Mouse (Mus musculus): ENCODE data around the gene Gm13277. TPM values are rescaled to one million over a fixed set of nuclear protein-coding genes. Genes with fewer than 3 reads are reported as not detected.
"Not testable (repeated sequence)": the region's sequence is repeated elsewhere in the genome, so short reads cannot be mapped to it uniquely, and the experiment has no call there.

Gm13277 gene
- polyA plus RNA-seq, 1 experiment from 2014 or later = not detected

GRCm38 (mm10) chr4:88760431-88760830, 28.0 kb upstream of the Gm13277 start:
- H3K4me1 ChIP-seq (replicated peaks); DNase-seq; H3K36me3 ChIP-seq; H3K9me3 ChIP-seq (replicated peaks); H3K27me3 ChIP-seq; ATAC-seq (ENCODE audit: low read depth): not testable (repeated sequence)
- H3K4me3 ChIP-seq (replicated peaks) = peak overlapping the region; percentile 43
- WGBS (ENCODE audit: insufficient replicate concordance) = under 1% methylated on average over 26 of the region's 28 CpGs
- peak overlapping the region; percentile 59 for H3K4me2 ChIP-seq
- H3K27ac ChIP-seq = peak overlapping the region; percentile 23; the same call in 1 of the 2 replicates
- 0 out of 2 replicates have a peak overlapping the region, but pooled peaks have one; percentile 17 for H3K9ac ChIP-seq

DNA sequence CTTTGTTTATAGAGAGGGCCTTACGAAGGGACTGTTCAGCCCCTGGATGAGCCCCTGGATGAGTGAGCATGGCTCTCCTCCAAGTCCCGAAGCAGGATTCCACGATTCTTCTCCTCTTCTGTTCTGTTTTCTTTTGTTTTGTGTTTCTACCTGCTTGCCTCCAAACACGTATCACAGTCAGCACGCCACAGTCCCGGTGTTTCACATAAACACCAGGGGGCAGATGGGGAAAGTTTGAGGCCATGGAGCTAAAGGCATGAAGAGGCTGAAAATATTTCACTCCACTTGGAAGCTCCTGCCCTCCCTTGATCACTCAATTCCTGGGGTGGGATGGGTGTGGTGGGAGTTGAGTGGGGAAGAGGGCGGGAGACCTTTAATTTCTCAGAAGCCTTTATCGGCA, 26.7 kb upstream of the Gm13277 start:
- not testable (repeated sequence) for DNase-seq; H3K4me1 ChIP-seq (replicated peaks); H3K27ac ChIP-seq; H3K4me2 ChIP-seq; H3K27me3 ChIP-seq; H3K36me3 ChIP-seq; H3K9me3 ChIP-seq (replicated peaks); ATAC-seq (ENCODE audit: low read depth); H3K9ac ChIP-seq; H3K4me3 ChIP-seq (replicated peaks)
- 57% methylated on average over 6 of the region's 8 CpGs for WGBS (ENCODE audit: insufficient replicate concordance)

DNA sequence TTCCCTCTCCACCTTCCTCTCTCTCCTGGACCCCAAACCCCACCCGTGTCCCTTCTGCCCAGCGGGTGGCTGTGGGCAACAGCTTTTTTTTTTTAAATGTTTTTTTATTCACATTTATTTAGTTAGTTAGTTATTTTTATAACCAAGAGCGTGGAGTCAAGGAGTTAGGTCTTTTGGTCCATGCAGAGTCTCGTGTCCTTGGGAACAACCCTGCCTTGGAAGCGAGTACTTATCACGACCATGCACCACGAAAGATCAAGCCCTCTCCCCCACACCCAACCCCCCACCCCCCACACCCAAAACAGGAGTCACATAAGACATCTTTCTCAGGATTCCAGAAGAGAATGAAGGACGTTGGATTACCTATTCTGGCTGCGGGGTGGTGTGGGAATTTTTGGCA, 26.1 kb upstream of the Gm13277 start:
- H3K36me3 ChIP-seq; H3K27ac ChIP-seq; H3K4me3 ChIP-seq (replicated peaks); H3K9me3 ChIP-seq (replicated peaks); DNase-seq; H3K4me1 ChIP-seq (replicated peaks); ATAC-seq (ENCODE audit: low read depth); H3K27me3 ChIP-seq; H3K9ac ChIP-seq: not testable (repeated sequence)
- 29% methylated on average over 9 of the region's 9 CpGs for WGBS (ENCODE audit: insufficient replicate concordance)
- peak overlapping the region; percentile 53; the same call in 1 of the 2 replicates for H3K4me2 ChIP-seq

GRCm38 (mm10) chr4:88763384-88764018, 24.9 kb upstream of the Gm13277 start:
- Histone ChIP-seq H3K4me2 (peak overlapping the region; percentile 64), H3K4me3 (replicated peaks) (peak overlapping the region; percentile 50), H3K9ac (peak overlapping the region; percentile 52)
- ATAC-seq (ENCODE audit: low read depth); DNase-seq; H3K4me1 ChIP-seq (replicated peaks); H3K9me3 ChIP-seq (replicated peaks); H3K27me3 ChIP-seq; H3K36me3 ChIP-seq; H3K27ac ChIP-seq: not testable (repeated sequence)
- 2% methylated on average over 41 of the region's 42 CpGs for WGBS (ENCODE audit: insufficient replicate concordance)

DNA sequence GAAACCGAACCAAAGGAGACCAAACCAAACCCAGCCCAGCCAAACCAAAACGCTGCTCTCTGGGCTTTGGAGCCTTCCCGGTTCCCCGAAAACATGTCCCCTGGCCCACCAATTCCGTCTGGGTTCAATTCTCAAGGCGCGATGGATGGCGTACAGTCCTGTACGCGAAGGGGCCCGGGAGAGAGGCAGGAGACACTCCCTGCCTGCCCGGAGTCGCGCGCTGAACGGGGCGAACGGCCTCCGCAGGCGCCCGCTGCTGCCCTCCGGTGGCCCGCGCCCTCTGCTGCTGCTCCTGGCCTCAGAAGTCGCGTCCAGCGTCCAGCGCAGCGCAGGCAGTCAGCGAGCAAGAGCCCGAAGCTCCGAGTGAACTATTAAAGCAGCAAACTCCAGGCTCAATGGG, 14.9 kb upstream of the Gm13277 start, which contains the start of gene Gm13290:
Gm13290 (plus strand) TSS at position 301 of the 400 bp plus-strand sequence.
- H3K4me2 ChIP-seq; H3K9me3 ChIP-seq (replicated peaks); DNase-seq; H3K36me3 ChIP-seq; H3K27ac ChIP-seq; H3K4me3 ChIP-seq (replicated peaks); H3K27me3 ChIP-seq; H3K4me1 ChIP-seq (replicated peaks); ATAC-seq (ENCODE audit: low read depth); H3K9ac ChIP-seq: not testable (repeated sequence)
- WGBS (ENCODE audit: insufficient replicate concordance) = no CpG with 5 or more reads among the region's 32 CpGs

DNA sequence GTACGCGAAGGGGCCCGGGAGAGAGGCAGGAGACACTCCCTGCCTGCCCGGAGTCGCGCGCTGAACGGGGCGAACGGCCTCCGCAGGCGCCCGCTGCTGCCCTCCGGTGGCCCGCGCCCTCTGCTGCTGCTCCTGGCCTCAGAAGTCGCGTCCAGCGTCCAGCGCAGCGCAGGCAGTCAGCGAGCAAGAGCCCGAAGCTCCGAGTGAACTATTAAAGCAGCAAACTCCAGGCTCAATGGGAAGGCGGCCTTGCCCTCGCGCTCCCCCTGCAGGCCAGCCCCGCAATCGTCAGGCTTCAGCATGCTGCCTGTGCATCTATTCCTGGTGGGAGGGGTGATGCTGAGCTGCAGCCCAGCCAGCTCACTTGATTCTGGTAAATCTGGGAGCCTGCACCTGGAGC, 11.8 kb upstream of the Gm13277 start, which contains the start of gene Gm13289:
Gm13289 (plus strand) TSS at position 301 of the 400 bp plus-strand sequence.
- DNase-seq; H3K27me3 ChIP-seq; H3K9me3 ChIP-seq (replicated peaks); H3K36me3 ChIP-seq; H3K9ac ChIP-seq; ATAC-seq (ENCODE audit: low read depth); H3K4me1 ChIP-seq (replicated peaks); H3K4me2 ChIP-seq; H3K27ac ChIP-seq; H3K4me3 ChIP-seq (replicated peaks): not testable (repeated sequence)
- whole genome bisulfite sequencing (ENCODE audit: insufficient replicate concordance) = no CpG with 5 or more reads among the region's 29 CpGs

- not testable (repeated sequence) for DNase-seq; H3K9me3 ChIP-seq (replicated peaks)
Observed at GRCm38 (mm10) chr4:88779550-88779949, 8.9 kb upstream of the Gm13277 start, which contains the start of gene Gm13272. Gene Gm13272 (plus strand): TSS chr4:88779850.

DNA sequence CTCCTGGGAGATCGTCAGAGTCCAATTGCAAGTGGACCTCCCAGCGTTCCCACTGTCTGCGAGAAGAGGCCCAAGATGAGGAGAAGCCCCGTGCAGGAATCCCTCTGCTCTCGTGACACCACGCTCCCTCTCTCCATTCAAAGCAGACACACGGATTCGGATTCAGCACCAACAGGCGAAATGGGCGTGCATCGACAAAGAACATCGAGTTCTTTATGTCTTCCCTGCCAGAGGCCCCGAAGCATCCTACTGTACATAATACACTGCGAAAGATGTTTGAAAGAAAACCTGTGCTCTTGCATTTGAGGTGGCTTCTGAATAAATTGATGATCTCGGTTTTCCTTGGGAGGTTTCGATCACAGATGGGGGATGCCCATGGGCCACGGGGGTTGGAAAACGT, 8.1 kb upstream of the Gm13277 start:
- ATAC-seq (ENCODE audit: low read depth); H3K9me3 ChIP-seq (replicated peaks); H3K36me3 ChIP-seq; H3K4me2 ChIP-seq; H3K4me1 ChIP-seq (replicated peaks); H3K27me3 ChIP-seq; H3K27ac ChIP-seq; H3K9ac ChIP-seq; H3K4me3 ChIP-seq (replicated peaks); DNase-seq: not testable (repeated sequence)
- 38% methylated on average over 16 of the region's 18 CpGs for WGBS (ENCODE audit: insufficient replicate concordance)

More at GRCm38 (mm10) chr4:88779550-88779949, 8.9 kb upstream of the Gm13277 start, which contains the start of gene Gm13272:
- H3K9ac ChIP-seq; H3K36me3 ChIP-seq; H3K27me3 ChIP-seq; H3K4me3 ChIP-seq (replicated peaks); H3K4me1 ChIP-seq (replicated peaks); H3K4me2 ChIP-seq; ATAC-seq (ENCODE audit: low read depth); H3K27ac ChIP-seq: not testable (repeated sequence)
- WGBS (ENCODE audit: insufficient replicate concordance) = no CpG with 5 or more reads among the region's 29 CpGs

DNA sequence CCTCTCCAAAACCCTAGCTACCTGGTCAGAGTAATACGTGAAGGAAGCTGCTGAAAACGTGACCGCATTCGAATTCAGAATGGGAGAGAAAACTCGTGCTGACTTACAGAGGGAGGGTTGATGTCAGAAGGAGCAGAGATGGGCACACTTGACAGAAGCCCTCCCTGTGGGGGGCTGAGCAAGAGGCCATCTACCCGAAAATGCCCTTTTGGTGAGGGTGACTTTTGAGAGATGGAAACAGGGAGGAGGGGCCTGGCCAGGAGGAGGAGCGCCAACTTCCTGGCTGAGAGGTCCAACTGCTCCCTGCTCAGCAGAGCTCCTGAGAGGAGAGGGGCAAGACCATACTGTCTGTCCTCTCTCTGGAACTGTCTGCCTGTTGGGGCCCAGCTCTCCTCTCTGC, 6.6 kb upstream of the Gm13277 start, which contains the start of gene Ifnz:
Ifnz (plus strand) TSS at position 301 of the 400 bp plus-strand sequence.
- not testable (repeated sequence) for H3K9me3 ChIP-seq (replicated peaks); H3K27ac ChIP-seq; H3K9ac ChIP-seq; ATAC-seq (ENCODE audit: low read depth); H3K4me1 ChIP-seq (replicated peaks); H3K27me3 ChIP-seq; H3K36me3 ChIP-seq; DNase-seq
- peak within 1 kb of the TSS; percentile 56 for H3K4me2 ChIP-seq
- WGBS (ENCODE audit: insufficient replicate concordance) = 15% methylated on average over 4 of the region's 7 CpGs
- H3K4me3 ChIP-seq (replicated peaks) = peak within 1 kb of the TSS; percentile 28

DNA sequence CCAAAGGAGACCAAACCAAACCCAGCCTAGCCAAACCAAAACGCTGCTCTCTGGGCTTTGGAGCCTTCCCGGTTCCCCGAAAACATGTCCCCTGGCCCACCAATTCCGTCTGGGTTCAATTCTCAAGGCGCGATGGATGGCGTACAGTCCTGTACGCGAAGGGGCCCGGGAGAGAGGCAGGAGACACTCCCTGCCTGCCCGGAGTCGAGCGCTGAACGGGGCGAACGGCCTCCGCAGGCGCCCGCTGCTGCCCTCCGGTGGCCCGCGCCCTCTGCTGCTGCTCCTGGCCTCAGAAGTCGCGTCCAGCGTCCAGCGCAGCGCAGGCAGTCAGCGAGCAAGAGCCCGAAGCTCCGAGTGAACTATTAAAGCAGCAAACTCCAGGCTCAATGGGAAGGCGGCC, 6.1 kb upstream of the Gm13277 start:
- H3K4me3 ChIP-seq (replicated peaks) = peak overlapping the region; percentile 28
- not testable (repeated sequence) for H3K4me1 ChIP-seq (replicated peaks); H3K36me3 ChIP-seq; H3K27ac ChIP-seq; ATAC-seq (ENCODE audit: low read depth); H3K27me3 ChIP-seq; DNase-seq; H3K9me3 ChIP-seq (replicated peaks); H3K9ac ChIP-seq
- 0% methylated on average over 4 of the region's 31 CpGs for WGBS (ENCODE audit: insufficient replicate concordance)
- peak overlapping the region; percentile 56 for H3K4me2 ChIP-seq

- H3K9ac ChIP-seq; H3K4me2 ChIP-seq; H3K36me3 ChIP-seq; H3K27ac ChIP-seq; H3K9me3 ChIP-seq (replicated peaks); ATAC-seq (ENCODE audit: low read depth); H3K27me3 ChIP-seq; DNase-seq; H3K4me3 ChIP-seq (replicated peaks); H3K4me1 ChIP-seq (replicated peaks): not testable (repeated sequence)
- WGBS (ENCODE audit: insufficient replicate concordance) = no CpG with 5 or more reads among the region's 27 CpGs
Observed at GRCm38 (mm10) chr4:88785409-88785808, 3.0 kb upstream of the Gm13277 start, which contains the start of gene Gm13276. Gene Gm13276 (plus strand): TSS chr4:88785709.

DNA sequence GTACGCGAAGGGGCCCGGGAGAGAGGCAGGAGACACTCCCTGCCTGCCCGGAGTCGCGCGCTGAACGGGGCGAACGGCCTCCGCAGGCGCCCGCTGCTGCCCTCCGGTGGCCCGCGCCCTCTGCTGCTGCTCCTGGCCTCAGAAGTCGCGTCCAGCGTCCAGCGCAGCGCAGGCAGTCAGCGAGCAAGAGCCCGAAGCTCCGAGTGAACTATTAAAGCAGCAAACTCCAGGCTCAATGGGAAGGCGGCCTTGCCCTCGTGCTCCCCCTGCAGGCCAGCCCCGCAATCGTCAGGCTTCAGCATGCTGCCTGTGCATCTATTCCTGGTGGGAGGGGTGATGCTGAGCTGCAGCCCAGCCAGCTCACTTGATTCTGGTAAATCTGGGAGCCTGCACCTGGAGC, 2.8 kb downstream of the Gm13277 start, which contains the start of gene Gm13278:
Gm13278 (plus strand) TSS at position 301 of the 400 bp plus-strand sequence.
- not testable (repeated sequence) for H3K4me3 ChIP-seq (replicated peaks); H3K9ac ChIP-seq; H3K27ac ChIP-seq; H3K4me2 ChIP-seq; ATAC-seq (ENCODE audit: low read depth); DNase-seq; H3K9me3 ChIP-seq (replicated peaks); H3K36me3 ChIP-seq; H3K27me3 ChIP-seq; H3K4me1 ChIP-seq (replicated peaks)
- no CpG with 5 or more reads among the region's 28 CpGs for WGBS (ENCODE audit: insufficient replicate concordance)
